Mouse (Mus musculus): Measurements from ENCODE around the gene Gm15140. TPM values are rescaled to one million over a fixed set of nuclear protein-coding genes. Genes with fewer than 3 reads are reported as not detected.
"Not testable (repeated sequence)": the region's sequence is repeated elsewhere in the genome, so short reads cannot be mapped to it uniquely, and the experiment has no call there.

The Gm15140 gene
- not detected for total RNA-seq (2021)
- long read RNA-seq, experiment 1, result 0 reads
- long read RNA-seq, experiment 2, result 0 reads

DNA sequence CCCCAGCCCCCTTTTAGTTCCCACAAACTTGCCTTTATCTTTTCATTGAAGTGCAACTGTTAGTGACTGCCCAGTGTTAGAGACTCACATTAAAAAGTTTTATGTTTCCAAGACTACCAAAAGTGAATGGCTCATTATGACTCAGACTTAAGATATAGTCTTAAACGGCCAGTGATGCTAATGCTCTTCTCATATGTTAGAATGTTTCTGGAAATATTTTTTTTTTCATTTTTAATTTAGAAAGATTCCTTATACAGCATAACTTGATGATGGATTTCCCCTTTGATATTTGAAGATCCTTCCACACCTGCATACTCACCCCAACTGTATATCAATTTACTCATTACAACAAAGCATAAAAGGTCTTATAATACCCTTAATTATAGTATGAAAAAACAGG is at the start of gene Gm15140:
Gene Gm15140, minus strand, starts transcription at position 101 of the 400 bp plus-strand sequence.
- not testable (repeated sequence) for DNase-seq (ENCODE audit: low spot score in 2 of 2)

Other genes starting within 250 kb of the Gm15140 start
- gene Samt1, start 108.0 kb downstream of the Gm15140 start, total RNA-seq (2021), result not detected
- gene 4921511M17Rik, start 86.9 kb downstream of the Gm15140 start, total RNA-seq (2021), result not detected
- not detected for gene Gm10057, start 65.6 kb downstream of the Gm15140 start, total RNA-seq (2021)
- not detected for gene 4930524N10Rik, start 222.7 kb upstream of the Gm15140 start, total RNA-seq (2021)

Measured in adrenal gland, adult 18-20 months (tissue).